Mouse (Mus musculus) hematopoietic stem cell, adult 5-6 weeks (primary cell): ENCODE measurements at regions not wholly inside any gene's neighbourhood (a gene's known extent, or its start where the extent isn't known, plus 50 kb on each side); places are given as distances from the start of the nearest gene placed in this dataset.

Source experiments
- ATAC-seq, 2 experiments: fragments of 125-278 bp in 1 of 2; replicated peaks in 1 of 2; 2 replicates each; pipeline ENCODE4 v1.8.0; 2016 to 2017; ENCODE audit warnings: inconsistent platforms in 2 of 2, mild to moderate bottlenecking in 2 of 2, moderate number of reproducible peaks in 2 of 2, low read depth in 1 of 2, moderate TSS enrichment in 1 of 2; ENCODE audit not compliant: low FRiP score in 2 of 2, poor library complexity in 2 of 2, severe bottlenecking in 2 of 2, insufficient read depth in 1 of 2, low TSS enrichment in 1 of 2

GRCm38 (mm10) chr13:112183996-112184395 is 104.3 kb upstream of the Ankrd55 start:
- ATAC-seq: no peak

- no peak for ATAC-seq
Measured at GRCm38 (mm10) chr13:112185116-112185515, 103.1 kb upstream of the Ankrd55 start.

GRCm38 (mm10) chr13:112187226-112187625 is 101.0 kb upstream of the Ankrd55 start:
- ATAC-seq: no peak

GRCm38 (mm10) chr13:112188313-112188712 is 99.9 kb upstream of the Ankrd55 start:
- no peak for ATAC-seq

GRCm38 (mm10) chr13:112188741-112189476 is 99.3 kb upstream of the Ankrd55 start:
- no peak for ATAC-seq

GRCm38 (mm10) chr13:112189605-112190004 is 98.6 kb upstream of the Ankrd55 start:
- no peak for ATAC-seq

- ATAC-seq: no peak
Measured at GRCm38 (mm10) chr13:112192192-112192905, 95.9 kb upstream of the Ankrd55 start.

- ATAC-seq: no peak
Measured at GRCm38 (mm10) chr13:112193676-112194075, 94.6 kb upstream of the Ankrd55 start.

GRCm38 (mm10) chr13:112194991-112195390 is 93.3 kb upstream of the Ankrd55 start:
- no peak for ATAC-seq

- ATAC-seq: no peak
Measured at GRCm38 (mm10) chr13:112196789-112197188, 91.5 kb upstream of the Ankrd55 start.

GRCm38 (mm10) chr13:112203721-112204120 is 84.5 kb upstream of the Ankrd55 start:
- ATAC-seq: no peak

GRCm38 (mm10) chr13:112204204-112204603 is 84.0 kb upstream of the Ankrd55 start:
- no peak for ATAC-seq

- ATAC-seq: no peak
Measured at GRCm38 (mm10) chr13:112204813-112205212, 83.4 kb upstream of the Ankrd55 start.

- ATAC-seq: no peak
Measured at GRCm38 (mm10) chr13:112207617-112208235, 80.5 kb upstream of the Ankrd55 start.

- ATAC-seq: no peak
Measured at GRCm38 (mm10) chr13:112211841-112212240, 76.4 kb upstream of the Ankrd55 start.

- no peak for ATAC-seq
Measured at GRCm38 (mm10) chr13:112212391-112212790, 75.9 kb upstream of the Ankrd55 start.

- no peak for ATAC-seq
Measured at GRCm38 (mm10) chr13:112213652-112214081, 74.6 kb upstream of the Ankrd55 start.

GRCm38 (mm10) chr13:112216084-112216483 is 72.2 kb upstream of the Ankrd55 start:
- ATAC-seq: no peak
